Mouse (Mus musculus): ENCODE measurements around the gene Acacb. TPM values are rescaled to one million over a fixed set of nuclear protein-coding genes. Genes with fewer than 3 reads are reported as not detected.

Gene Acacb
- polyA plus RNA-seq (2012; rRNA removed) = 3.1 and 3.3 TPM in 2 replicates

DNA sequence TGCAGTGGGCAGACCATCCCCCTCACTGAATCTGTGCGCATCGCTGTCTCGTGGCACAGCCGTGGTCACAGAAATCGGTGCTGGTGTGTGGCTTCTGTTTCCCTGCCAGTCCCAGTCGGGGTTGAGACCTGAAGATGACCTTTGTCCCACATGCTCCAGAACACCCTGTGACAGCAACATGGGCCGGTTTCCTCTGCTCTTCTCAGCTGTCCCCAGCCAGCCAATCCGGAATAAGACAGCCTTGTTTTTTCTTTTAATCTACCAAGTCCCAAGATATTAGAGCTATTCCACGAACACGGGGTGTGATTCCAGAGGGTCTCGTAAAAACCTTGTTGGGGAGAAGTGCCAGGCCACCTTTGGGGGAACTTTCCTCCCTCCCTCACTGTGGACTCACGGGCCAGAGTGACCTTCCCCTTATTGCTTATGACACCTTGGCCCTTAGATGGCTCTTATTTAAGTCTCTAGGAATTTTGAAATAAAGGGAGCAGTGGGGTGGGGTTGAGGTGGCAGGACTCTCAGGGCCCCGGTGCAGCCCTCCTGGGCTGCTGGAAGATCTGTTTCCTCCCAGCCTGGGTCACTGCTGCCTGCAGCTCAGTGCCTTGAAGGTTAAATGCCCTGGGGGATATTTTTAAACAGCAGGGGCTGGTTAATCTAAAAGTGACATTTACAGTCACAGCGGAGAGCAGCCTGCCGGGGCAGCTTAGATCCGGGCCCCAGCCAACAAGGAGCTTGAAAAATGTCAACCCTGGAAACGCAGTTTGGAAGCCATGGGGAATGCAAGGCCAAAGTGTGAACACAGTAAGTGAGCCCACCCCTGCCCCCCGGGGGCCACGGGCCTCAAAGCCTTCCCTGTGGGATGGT lies at the start of gene Acacb:
Gene Acacb (plus strand): TSS at position 508 of the 861 bp plus-strand sequence.
- no peaks in the 10 kb centered on the region for H3K4me1 ChIP-seq (ENCODE audit: control insufficient read depth, insufficient read depth, low read length)
- no peak within 1 kb of the TSS for H3K27ac ChIP-seq (ENCODE audit: insufficient read depth, low read length)
- no peak within 1 kb of the TSS for H3K4me3 ChIP-seq (ENCODE audit: insufficient read depth, low read length)
- TF ChIP-seq POLR2A (IDR thresholded peaks at IDR 0.05; ENCODE audit: extremely low read depth, insufficient read depth, low read length) = no peak
- TF ChIP-seq CTCF (IDR thresholded peaks at IDR 0.05; ENCODE audit: extremely low read depth, insufficient read depth, low read length) = no peak

DNA sequence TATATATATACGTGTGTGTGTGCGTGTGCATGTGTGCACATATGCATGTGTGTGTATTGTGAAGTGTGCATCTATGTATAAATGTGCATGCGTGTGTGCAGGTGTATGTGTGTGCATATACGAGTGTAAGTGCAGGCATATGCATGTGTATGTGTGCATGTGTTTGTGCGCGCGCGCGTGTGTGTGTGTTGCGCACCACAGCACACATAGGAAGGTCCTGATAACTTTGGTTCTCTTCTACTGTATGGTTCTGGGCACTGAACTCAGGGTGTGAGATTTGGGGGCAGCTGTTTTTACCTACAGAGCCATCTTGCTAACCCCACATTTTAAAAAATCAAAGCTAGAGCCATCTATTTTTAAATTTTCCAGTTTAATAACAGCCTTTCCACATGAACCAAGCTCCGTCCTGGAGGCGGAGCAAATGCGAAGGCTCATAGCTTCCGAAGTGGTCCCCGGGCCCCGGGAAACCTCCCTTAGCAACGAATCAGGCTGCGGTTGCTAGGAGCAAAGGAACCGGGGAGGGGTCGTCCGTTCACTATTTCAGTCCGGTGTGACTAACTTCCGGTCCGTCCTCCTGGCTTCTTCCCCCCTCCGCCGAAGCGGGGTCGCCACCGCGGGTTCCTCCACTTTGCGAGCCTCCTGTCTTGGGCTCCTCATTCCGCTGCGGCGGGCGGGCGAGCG lies 46.5 kb upstream of the Acacb start:
- Histone ChIP-seq H3K4me3 (ENCODE audit: insufficient read depth, low read length) (peak overlapping the region; percentile 94), H3K27ac (ENCODE audit: insufficient read depth, low read length) (peak overlapping the region; percentile 27; the same call in 1 of the 2 replicates), H3K4me1 (ENCODE audit: control insufficient read depth, insufficient read depth, low read length) (peaks cover 11% of the 10 kb centered on the region)
- peak; percentile 80 for TF ChIP-seq POLR2A (IDR thresholded peaks at IDR 0.05; ENCODE audit: extremely low read depth, insufficient read depth, low read length)
- no peak for TF ChIP-seq CTCF (IDR thresholded peaks at IDR 0.05; ENCODE audit: extremely low read depth, insufficient read depth, low read length)

DNA sequence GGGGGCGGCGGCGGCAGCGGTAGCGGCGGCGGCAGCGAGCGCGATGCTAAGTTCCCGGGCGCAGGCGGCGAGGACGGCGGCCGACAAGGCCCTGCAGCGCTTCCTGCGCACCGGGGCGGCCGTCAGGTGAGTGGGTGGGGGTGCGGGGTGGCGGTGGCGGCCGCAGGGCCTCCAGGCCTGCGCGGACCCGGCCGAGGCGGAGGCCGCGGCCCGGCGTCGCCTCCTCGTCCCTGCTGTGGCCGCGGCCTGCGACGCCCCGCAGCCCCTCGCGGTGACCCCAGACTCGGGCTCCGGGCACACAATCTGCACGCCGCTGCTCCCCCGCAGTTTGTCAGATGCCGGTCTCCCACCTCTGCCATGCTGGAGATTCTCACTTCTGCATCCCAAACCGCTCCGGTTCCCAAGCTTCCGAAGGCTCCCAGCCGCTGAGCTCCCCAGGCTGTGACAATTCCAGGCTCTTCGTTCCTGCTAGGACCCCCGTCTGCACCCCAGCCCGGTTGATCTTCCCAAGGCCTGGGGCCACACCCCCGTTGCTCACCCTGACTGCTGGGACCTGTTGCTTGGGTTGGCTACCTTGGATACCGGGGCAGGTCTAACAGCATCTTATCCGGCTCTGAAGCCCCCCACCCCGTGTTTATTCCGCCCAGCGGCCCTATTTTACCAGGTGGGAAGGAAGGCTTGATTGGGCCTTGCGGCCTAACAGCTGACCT lies 45.8 kb upstream of the Acacb start:
- Histone ChIP-seq H3K4me1 (ENCODE audit: control insufficient read depth, insufficient read depth, low read length) (peaks cover 11% of the 10 kb centered on the region), H3K27ac (ENCODE audit: insufficient read depth, low read length) (peak overlapping the region; percentile 80), H3K4me3 (ENCODE audit: insufficient read depth, low read length) (peak overlapping the region; percentile 94)
- TF ChIP-seq POLR2A (IDR thresholded peaks at IDR 0.05; ENCODE audit: extremely low read depth, insufficient read depth, low read length) (no peak), CTCF (IDR thresholded peaks at IDR 0.05; ENCODE audit: extremely low read depth, insufficient read depth, low read length) (no peak)

DNA sequence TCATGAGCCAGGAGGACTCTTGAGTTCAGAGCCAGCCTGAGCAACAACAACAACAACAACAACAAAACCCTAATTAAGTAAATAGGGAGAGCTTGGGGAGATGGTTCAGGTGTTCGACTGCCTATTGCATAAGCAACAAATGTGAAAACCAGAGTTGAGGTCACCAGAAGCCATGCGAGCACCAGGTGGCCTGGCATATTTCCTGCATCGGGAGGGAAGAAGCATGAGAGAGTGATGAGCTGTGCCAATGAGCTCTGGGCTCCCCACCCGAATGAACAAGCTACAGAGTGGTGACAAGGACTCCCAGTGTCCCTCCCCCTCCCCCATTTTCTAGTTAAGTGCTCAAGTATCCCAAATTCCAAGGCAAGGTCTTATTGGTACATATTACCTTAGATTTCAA lies 44.5 kb upstream of the Acacb start:
- TF ChIP-seq CTCF (IDR thresholded peaks at IDR 0.05; ENCODE audit: extremely low read depth, insufficient read depth, low read length) = no peak
- TF ChIP-seq POLR2A (IDR thresholded peaks at IDR 0.05; ENCODE audit: extremely low read depth, insufficient read depth, low read length) = no peak
- Histone ChIP-seq H3K27ac (ENCODE audit: insufficient read depth, low read length) (peak overlapping the region; percentile 72), H3K4me1 (ENCODE audit: control insufficient read depth, insufficient read depth, low read length) (peaks cover 11% of the 10 kb centered on the region), H3K4me3 (ENCODE audit: insufficient read depth, low read length) (no peak overlapping the region)

DNA sequence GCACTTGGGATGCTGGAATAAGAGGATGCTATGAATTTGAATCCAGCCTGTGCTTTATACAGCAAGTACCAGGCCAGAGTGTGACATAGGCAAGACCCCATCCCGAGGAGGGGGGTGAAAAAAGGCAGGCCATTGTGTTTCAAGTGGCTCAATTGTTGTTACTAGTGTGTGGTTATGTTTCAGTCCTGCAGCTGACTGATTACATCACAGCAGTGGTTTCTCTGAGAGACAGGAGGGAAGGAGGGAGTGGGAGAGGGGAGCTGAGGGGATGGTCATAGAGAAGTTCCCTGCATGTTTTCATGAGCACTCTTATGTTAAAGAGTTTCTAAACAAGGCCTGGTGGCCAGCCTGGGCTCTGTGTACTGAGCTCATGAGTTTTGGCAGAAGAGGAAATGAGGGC lies 43.5 kb upstream of the Acacb start:
- TF ChIP-seq CTCF (IDR thresholded peaks at IDR 0.05; ENCODE audit: extremely low read depth, insufficient read depth, low read length) = no peak
- no peak for TF ChIP-seq POLR2A (IDR thresholded peaks at IDR 0.05; ENCODE audit: extremely low read depth, insufficient read depth, low read length)
- no peak overlapping the region for H3K4me3 ChIP-seq (ENCODE audit: insufficient read depth, low read length)
- peaks cover 11% of the 10 kb centered on the region for H3K4me1 ChIP-seq (ENCODE audit: control insufficient read depth, insufficient read depth, low read length)
- peak overlapping the region; percentile 72 for H3K27ac ChIP-seq (ENCODE audit: insufficient read depth, low read length)

DNA sequence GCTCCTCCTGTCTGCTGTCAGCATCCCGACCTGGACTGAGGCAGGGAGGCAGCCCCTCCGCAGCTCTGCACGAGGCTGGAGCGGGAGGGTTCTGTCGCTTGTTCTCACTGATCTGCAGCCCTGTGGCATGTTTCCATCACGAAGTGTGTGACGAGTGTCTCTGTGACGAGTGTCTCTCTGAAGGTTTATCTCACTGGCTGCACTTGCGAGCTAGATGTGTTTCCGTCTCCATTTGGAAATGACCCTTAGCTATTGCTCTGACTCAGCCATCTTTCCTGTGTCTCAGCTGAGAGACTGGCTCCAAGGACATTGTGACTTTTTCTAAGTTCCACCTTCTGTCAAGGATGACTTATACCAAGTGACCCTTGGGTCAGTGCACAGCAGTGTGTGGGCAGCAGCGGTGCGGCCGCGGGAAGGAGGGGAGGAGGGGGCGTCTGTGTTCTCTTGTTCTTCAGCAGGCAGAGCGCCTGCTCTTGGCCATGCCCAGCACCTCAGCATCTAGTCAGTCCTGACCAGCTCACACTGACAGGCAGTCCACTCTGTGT lies 39.9 kb upstream of the Acacb start:
- H3K4me3 ChIP-seq (ENCODE audit: insufficient read depth, low read length) = no peak overlapping the region
- no peak overlapping the region for H3K27ac ChIP-seq (ENCODE audit: insufficient read depth, low read length)
- peaks cover 3% of the 10 kb centered on the region; the same call in 1 of the 2 replicates for H3K4me1 ChIP-seq (ENCODE audit: control insufficient read depth, insufficient read depth, low read length)
- TF ChIP-seq CTCF (IDR thresholded peaks at IDR 0.05; ENCODE audit: extremely low read depth, insufficient read depth, low read length) = no peak

DNA sequence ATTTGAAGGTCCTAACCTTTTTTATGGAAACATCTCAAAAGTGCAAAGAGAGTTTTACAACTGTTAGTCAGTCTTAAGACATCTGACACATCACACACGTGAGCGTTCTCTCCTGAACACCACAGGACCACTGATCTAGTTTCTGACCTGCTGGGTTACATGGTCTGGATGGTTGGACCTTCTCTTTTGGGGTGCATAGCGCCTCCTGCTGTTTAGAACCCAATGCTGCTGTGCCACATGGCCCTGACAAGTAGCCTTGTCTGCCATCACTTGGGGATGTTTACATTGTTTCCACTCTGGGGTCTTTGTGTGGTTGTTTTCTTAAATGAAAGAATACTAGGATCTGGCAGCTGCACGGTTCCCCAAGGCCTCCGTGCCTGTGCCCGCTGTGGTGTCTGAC lies 33.0 kb upstream of the Acacb start:
- Histone ChIP-seq H3K27ac (ENCODE audit: insufficient read depth, low read length) (no peak overlapping the region), H3K4me1 (ENCODE audit: control insufficient read depth, insufficient read depth, low read length) (no peaks in the 10 kb centered on the region), H3K4me3 (ENCODE audit: insufficient read depth, low read length) (no peak overlapping the region)
- no peak for TF ChIP-seq CTCF (IDR thresholded peaks at IDR 0.05; ENCODE audit: extremely low read depth, insufficient read depth, low read length)
- TF ChIP-seq POLR2A (IDR thresholded peaks at IDR 0.05; ENCODE audit: extremely low read depth, insufficient read depth, low read length) = no peak

DNA sequence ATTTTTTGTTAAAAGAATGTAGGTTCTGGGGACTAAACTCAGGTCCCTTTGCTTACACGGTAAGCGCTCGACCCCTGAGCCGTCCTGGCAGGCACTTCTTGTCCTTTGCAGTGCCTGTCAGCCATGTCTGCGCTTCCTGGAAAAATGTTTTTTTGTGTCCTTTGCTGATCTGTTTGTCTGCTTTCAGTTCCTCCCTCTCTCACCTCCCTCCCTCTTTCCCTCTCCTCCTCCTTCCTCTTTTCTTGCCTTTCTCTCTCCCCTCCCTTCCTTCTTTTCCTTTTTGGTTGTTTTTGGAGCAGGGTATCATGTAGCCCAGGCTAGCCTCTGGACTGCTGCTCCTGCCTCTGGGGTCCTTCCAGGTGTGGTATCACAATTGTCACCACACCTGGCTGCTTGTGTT lies 31.3 kb upstream of the Acacb start:
- TF ChIP-seq POLR2A (IDR thresholded peaks at IDR 0.05; ENCODE audit: extremely low read depth, insufficient read depth, low read length) (no peak), CTCF (IDR thresholded peaks at IDR 0.05; ENCODE audit: extremely low read depth, insufficient read depth, low read length) (no peak)
- Histone ChIP-seq H3K4me1 (ENCODE audit: control insufficient read depth, insufficient read depth, low read length) (no peaks in the 10 kb centered on the region), H3K27ac (ENCODE audit: insufficient read depth, low read length) (no peak overlapping the region), H3K4me3 (ENCODE audit: insufficient read depth, low read length) (no peak overlapping the region)

DNA sequence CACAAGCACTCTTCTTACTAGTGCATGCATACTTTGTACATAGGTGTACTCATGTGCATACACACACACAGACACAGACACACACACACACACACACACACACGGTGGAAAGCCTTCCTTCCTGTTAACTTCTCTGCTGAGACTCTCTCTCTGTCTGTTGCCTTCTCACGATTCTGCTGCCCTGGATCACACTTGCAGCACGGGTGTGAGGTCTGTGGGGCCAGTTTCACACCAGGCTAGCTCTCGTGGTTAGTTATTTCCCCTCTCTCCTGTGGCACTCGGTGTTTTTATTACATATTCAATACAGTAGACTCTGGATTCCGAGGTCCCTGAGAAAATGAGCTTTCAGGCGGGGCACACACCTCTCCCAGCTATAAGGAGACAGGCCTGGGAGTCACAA lies 29.7 kb upstream of the Acacb start:
- Histone ChIP-seq H3K4me1 (ENCODE audit: control insufficient read depth, insufficient read depth, low read length) (no peaks in the 10 kb centered on the region), H3K4me3 (ENCODE audit: insufficient read depth, low read length) (no peak overlapping the region), H3K27ac (ENCODE audit: insufficient read depth, low read length) (no peak overlapping the region)
- TF ChIP-seq POLR2A (IDR thresholded peaks at IDR 0.05; ENCODE audit: extremely low read depth, insufficient read depth, low read length) (no peak), CTCF (IDR thresholded peaks at IDR 0.05; ENCODE audit: extremely low read depth, insufficient read depth, low read length) (no peak)
